Mouse (Mus musculus): ENCODE data around the gene Alox8.

DNA sequence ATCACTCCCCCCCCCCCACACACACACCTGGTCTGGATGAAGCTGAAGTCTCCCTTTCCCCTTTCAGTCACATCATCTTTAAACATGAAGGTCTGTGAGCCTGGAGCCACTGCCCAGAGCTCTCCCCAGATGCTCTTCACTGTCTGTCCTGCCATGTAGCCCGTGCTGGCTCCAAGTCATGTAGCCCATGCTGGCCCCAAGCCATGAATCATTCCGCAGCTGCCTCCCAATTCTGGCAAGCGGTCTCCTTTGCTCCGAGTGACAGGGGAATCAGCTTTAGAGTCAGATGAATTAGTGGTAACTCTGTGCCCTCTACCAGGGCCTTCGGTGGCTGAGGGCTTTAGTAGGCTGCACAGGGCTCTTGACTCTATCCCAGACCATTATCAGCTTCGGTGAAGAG lies 47.9 kb downstream of the Alox8 start:
- TF ChIP-seq CTCF (IDR thresholded peaks at IDR 0.05; ENCODE audit: control insufficient read depth, insufficient read depth, low read length) (no peak), POLR2A (IDR thresholded peaks at IDR 0.05; ENCODE audit: borderline replicate concordance, control insufficient read depth, low read depth, low read length) (no peak)
